Mouse (Mus musculus) lung, postnatal 25 days (tissue): ENCODE measurements at regions not wholly inside any gene's neighbourhood (a gene's known extent, or its start where the extent isn't known, plus 50 kb on each side); places are given as distances from the start of the nearest gene placed in this dataset.

Source experiments
- DNase-seq: peaks from one replicate; pipeline ENCODE4 v3.0.0; 2022; ENCODE audit warnings: low spot score

GRCm38 (mm10) chr14:76302322-76302991, 112.3 kb upstream of the Tsc22d1 start:
- peak; percentile 43 for DNase-seq

GRCm38 (mm10) chr14:76307603-76308002, 107.2 kb upstream of the Tsc22d1 start:
- no peak for DNase-seq

- DNase-seq = no peak
Measured at GRCm38 (mm10) chr14:76308188-76308812, 106.5 kb upstream of the Tsc22d1 start.

GRCm38 (mm10) chr14:76309606-76310005, 105.2 kb upstream of the Tsc22d1 start:
- DNase-seq = no peak

- peak; percentile 56 for DNase-seq
Measured at GRCm38 (mm10) chr14:76310278-76310677, 104.5 kb upstream of the Tsc22d1 start.

- no peak for DNase-seq
Measured at GRCm38 (mm10) chr14:76313424-76314190, 101.2 kb upstream of the Tsc22d1 start.

- DNase-seq = peak; percentile 16
Measured at GRCm38 (mm10) chr14:76318438-76318837, 96.3 kb upstream of the Tsc22d1 start.

GRCm38 (mm10) chr14:76324246-76324645, 90.5 kb upstream of the Tsc22d1 start:
- no peak for DNase-seq

GRCm38 (mm10) chr14:76329983-76330382, 84.8 kb upstream of the Tsc22d1 start:
- DNase-seq = peak; percentile 26

GRCm38 (mm10) chr14:76331497-76332335, 83.0 kb upstream of the Tsc22d1 start:
- no peak for DNase-seq

- DNase-seq = no peak
Measured at GRCm38 (mm10) chr14:76332336-76332703, 82.4 kb upstream of the Tsc22d1 start.

GRCm38 (mm10) chr14:76340789-76341188, 74.0 kb upstream of the Tsc22d1 start:
- DNase-seq = no peak

- DNase-seq = no peak
Measured at GRCm38 (mm10) chr14:76341226-76341625, 73.5 kb upstream of the Tsc22d1 start.

- DNase-seq = no peak
Measured at GRCm38 (mm10) chr14:76351856-76352255, 62.9 kb upstream of the Tsc22d1 start.

GRCm38 (mm10) chr14:76356161-76356560, 58.6 kb upstream of the Tsc22d1 start:
- DNase-seq = no peak

- DNase-seq = no peak
Measured at GRCm38 (mm10) chr14:76359837-76360410, 54.8 kb upstream of the Tsc22d1 start.

- DNase-seq = no peak
Measured at GRCm38 (mm10) chr14:76364034-76364433, 50.7 kb upstream of the Tsc22d1 start.
